Mouse (Mus musculus) liver, postnatal 0 days (tissue): ENCODE measurements around the gene Spib.

ENCODE experiments used
- CTCF ChIP-seq: sonication (generic); IDR thresholded peaks from 2 replicates; pipeline ENCODE4 v1.5.1; 2016; ENCODE audit warnings: antibody characterized with exemption, low read depth
- EP300 ChIP-seq: IDR thresholded peaks from 2 replicates; pipeline ENCODE4 v1.6.1; 2016; ENCODE audit warnings: antibody characterized with exemption, low read depth, mild to moderate bottlenecking

- TF ChIP-seq CTCF (no peak), EP300 (no peak)
These were observed 40.4 kb upstream of the Spib start, which contains the start of gene Napsa for GRCm38 (mm10) chr7:44572213-44572701.
